Mouse (Mus musculus) small intestine, adult 2 months (tissue): ENCODE data around the gene Gng8. TPM values are rescaled to one million over a fixed set of nuclear protein-coding genes. Genes with fewer than 3 reads are reported as not detected.

Experiments used
- H3K27ac ChIP-seq: fragments of 200-500 bp; 2 replicates; pipeline ENCODE4 v1.5.1; 2012; ENCODE audit warnings: low read depth, low read length, control low read depth, inconsistent platforms; ENCODE audit not compliant: insufficient read depth
- H3K27me3 ChIP-seq: fragments of 200-500 bp; 2 replicates; pipeline ENCODE4 v1.6.1; 2012; ENCODE audit warnings: mild to moderate bottlenecking, moderate library complexity, low read length, inconsistent platforms; ENCODE audit not compliant: control insufficient read depth, insufficient read depth
- H3K36me3 ChIP-seq: fragments of 200-500 bp; 2 replicates; pipeline ENCODE4 v1.6.1; 2012; ENCODE audit warnings: mild to moderate bottlenecking, low read length, control low read depth, inconsistent platforms; ENCODE audit not compliant: control insufficient read depth, insufficient read depth
- H3K4me1 ChIP-seq: fragments of 200-500 bp; 2 replicates; pipeline ENCODE4 v1.6.1; 2012; ENCODE audit warnings: low read length, inconsistent platforms, mixed read lengths; ENCODE audit not compliant: control insufficient read depth, insufficient read depth, insufficient read length
- H3K4me3 ChIP-seq: fragments of 200-500 bp; 2 replicates; pipeline ENCODE4 v1.5.1; 2012; ENCODE audit warnings: low read depth, mild to moderate bottlenecking, control low read depth, inconsistent platforms, low read length, moderate library complexity
- CTCF ChIP-seq: fragments of 200-500 bp; IDR thresholded peaks from 2 replicates; pipeline ENCODE4 v1.5.1; 2012; ENCODE audit warnings: low read depth, mild to moderate bottlenecking, control low read depth, inconsistent platforms, low read length, moderate library complexity, mixed read lengths; ENCODE audit not compliant: insufficient replicate concordance, insufficient read length; ENCODE audit errors: extremely low read depth
- POLR2A ChIP-seq: fragments of 200-500 bp; IDR thresholded peaks from 2 replicates; pipeline ENCODE4 v1.6.1; 2012; ENCODE audit warnings: low read depth, mild to moderate bottlenecking, control low read depth, inconsistent platforms, low read length, moderate library complexity
- WGBS: fragments of 180-500 bp; shearing (Covaris S2); methylation state at CpG from one replicate; pipeline ENCODE4 v1.1.7; 2018; 5-methylcytosine and 5-hydroxymethylcytosine counted together
- polyA plus RNA-seq: library from polyadenylated mRNA; depleted of rRNA; stranded (reverse); fragments of >200 nt; gene quantifications from 2 replicates; pipeline ENCODE4 v1.2.3, GENCODE M21; 2012

Gng8 gene
- polyA plus RNA-seq, 1 experiment = 2.1 TPM

GRCm38 (mm10) chr7:16923283-16924036 is 31.9 kb downstream of the Gng8 start:
- Histone ChIP-seq H3K4me1 (peaks cover 16% of the 10 kb centered on the region), H3K4me3 (peak overlapping the region; percentile 93), H3K27me3 (no peaks in the 10 kb centered on the region), H3K27ac (peak overlapping the region; percentile 82), H3K36me3 (peaks cover 10% of the 10 kb centered on the region)
- TF ChIP-seq POLR2A = peak; percentile 77
- TF ChIP-seq CTCF = no peak
- 1% methylated on average over 49 of the region's 57 CpGs for WGBS

DNA sequence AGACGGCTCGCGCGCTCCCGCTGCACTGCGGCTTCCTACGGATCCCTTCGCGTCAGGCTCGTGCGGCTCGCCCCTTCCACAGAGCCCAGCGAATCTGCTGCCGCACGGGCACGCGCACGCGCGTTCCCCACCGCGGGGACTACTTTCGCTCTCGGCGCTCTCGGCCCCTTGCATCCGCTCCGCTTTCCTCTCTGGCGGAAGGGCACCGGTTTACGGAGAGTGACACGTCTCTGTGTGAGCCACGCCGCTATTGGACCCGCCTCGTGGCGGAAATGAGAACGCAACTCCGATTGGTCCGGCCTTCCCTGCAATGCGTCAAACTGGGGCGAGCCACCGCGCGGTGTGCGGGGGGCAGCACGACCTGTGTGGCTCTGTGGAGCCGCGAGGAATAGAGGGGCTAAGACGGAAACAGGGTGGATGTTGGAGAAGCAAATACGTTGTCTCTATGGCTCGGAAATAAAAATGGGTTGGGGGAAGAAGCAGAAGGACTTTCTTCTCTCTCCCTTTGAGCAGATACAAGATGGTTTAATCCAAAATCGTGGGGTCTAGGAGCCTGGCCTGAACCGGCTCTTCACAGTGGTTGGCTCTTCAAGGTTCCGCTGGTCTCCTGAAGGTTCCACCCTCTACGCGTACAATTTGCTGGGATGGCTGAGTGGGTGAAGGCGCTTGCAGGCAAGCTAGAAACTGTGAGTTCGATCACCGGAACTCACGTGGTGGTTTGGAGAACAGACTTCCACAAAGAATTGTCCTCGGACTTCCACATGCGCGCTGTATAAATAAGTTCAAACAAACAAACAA is 32.6 kb downstream of the Gng8 start, which contains the start of gene Calm3:
Gene Calm3 (minus strand): TSS at position 78 of the 798 bp plus-strand sequence.
- H3K27ac ChIP-seq = peak within 1 kb of the TSS; percentile 95
- WGBS = 1% methylated on average over 64 of the region's 64 CpGs
- TF ChIP-seq POLR2A (peak; percentile 74), CTCF (0 out of 2 replicates have a peak, but pooled peaks have one; percentile 20)
- H3K4me1 ChIP-seq = peaks cover 16% of the 10 kb centered on the region
- H3K36me3 ChIP-seq = peaks cover 6% of the 10 kb centered on the region; the same call in 1 of the 2 replicates
- no peaks in the 10 kb centered on the region for H3K27me3 ChIP-seq
- peak within 1 kb of the TSS; percentile 93 for H3K4me3 ChIP-seq

- Histone ChIP-seq H3K36me3 (no peaks in the 10 kb centered on the region), H3K4me3 (no peak overlapping the region), H3K4me1 (no peaks in the 10 kb centered on the region), H3K27ac (no peak overlapping the region), H3K27me3 (no peaks in the 10 kb centered on the region)
- WGBS = 43% methylated on average over 2 of the region's 2 CpGs
- TF ChIP-seq CTCF (no peak), POLR2A (no peak)
Observed at GRCm38 (mm10) chr7:16928341-16928740, 36.8 kb downstream of the Gng8 start.

DNA sequence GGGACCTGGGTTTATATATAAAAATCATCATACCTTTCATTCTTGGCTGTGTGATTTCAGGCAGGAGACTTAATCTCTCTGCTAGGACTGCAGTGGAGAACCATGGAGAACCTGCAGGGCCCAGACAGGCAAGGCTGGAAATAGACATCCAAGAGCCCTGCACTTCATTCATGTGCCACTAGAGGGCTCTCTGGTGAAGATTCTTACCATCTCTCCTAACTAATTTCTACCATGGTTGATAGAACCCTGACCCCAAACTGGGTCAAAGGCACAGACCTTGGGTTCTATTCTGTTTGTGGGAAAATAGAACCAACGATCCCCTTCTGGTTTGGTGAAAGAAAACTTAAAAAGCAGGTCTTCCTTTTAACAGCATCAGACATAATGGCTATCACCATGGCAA is 39.3 kb downstream of the Gng8 start:
- H3K27me3 ChIP-seq = no peaks in the 10 kb centered on the region
- H3K4me3 ChIP-seq = no peak overlapping the region
- TF ChIP-seq POLR2A (no peak), CTCF (peak; percentile 60; the same call in 1 of the 2 replicates)
- H3K27ac ChIP-seq = no peak overlapping the region
- 4% methylated on average over 1 of the region's 1 CpGs for WGBS
- no peaks in the 10 kb centered on the region for H3K4me1 ChIP-seq
- H3K36me3 ChIP-seq = no peaks in the 10 kb centered on the region

DNA sequence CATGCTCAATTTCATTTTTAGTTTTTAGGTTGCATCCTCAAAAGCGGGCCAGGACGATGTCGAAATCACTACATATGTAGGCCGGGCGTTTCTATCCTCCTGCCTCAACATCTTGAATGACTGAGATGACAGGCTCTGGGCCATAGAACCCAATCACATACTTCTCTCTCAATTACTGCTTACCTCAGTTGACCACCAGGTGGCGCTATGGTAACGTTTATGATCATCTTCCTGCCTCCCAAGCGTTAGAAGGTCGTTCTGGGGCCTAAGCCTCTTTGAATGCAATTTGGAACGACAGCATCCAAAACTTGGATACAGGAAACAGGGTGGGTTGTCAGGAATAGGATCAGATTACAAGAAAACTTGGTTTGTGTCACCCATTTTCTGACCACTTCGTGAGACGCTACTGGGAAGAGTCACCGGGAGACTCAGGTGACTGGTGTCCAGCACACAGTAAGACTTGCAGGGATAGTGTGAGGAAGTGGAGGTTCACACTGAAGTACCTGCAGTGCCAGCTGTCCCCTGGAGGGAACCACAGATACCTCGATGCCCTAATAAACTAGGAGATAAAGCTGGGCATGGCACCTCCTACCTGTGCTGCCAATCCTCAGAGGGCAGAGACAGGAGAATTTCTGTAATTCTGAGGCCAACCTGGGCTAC is 40.5 kb downstream of the Gng8 start:
- TF ChIP-seq CTCF (peak; percentile 32; the same call in 1 of the 2 replicates), POLR2A (no peak)
- H3K27ac ChIP-seq = no peak overlapping the region
- no peak overlapping the region for H3K4me3 ChIP-seq
- H3K36me3 ChIP-seq = no peaks in the 10 kb centered on the region
- 18% methylated on average over 14 of the region's 14 CpGs for WGBS
- no peaks in the 10 kb centered on the region for H3K27me3 ChIP-seq
- no peaks in the 10 kb centered on the region for H3K4me1 ChIP-seq

- 44% methylated on average over 14 of the region's 14 CpGs for WGBS
- H3K27me3 ChIP-seq = no peaks in the 10 kb centered on the region
- H3K27ac ChIP-seq = no peak overlapping the region
- no peak overlapping the region for H3K4me3 ChIP-seq
- no peaks in the 10 kb centered on the region for H3K4me1 ChIP-seq
- TF ChIP-seq CTCF = peak; percentile 23; the same call in 1 of the 2 replicates
- no peak for TF ChIP-seq POLR2A
- H3K36me3 ChIP-seq = no peaks in the 10 kb centered on the region
Observed at GRCm38 (mm10) chr7:16932704-16933577, 41.4 kb downstream of the Gng8 start.
